Mouse (Mus musculus) cortical plate, adult 2 months (tissue): ENCODE measurements around the gene Ebp.

Source experiments
- CTCF ChIP-seq: fragments of 200-500 bp; IDR thresholded peaks from 2 replicates; pipeline ENCODE4 v1.5.1; 2011; ENCODE audit warnings: mild to moderate bottlenecking, control low read depth, low read length; ENCODE audit not compliant: insufficient read depth; ENCODE audit errors: extremely low read depth
- POLR2A ChIP-seq: fragments of 200-500 bp; IDR thresholded peaks from 2 replicates; pipeline ENCODE4 v1.6.1; 2011; ENCODE audit warnings: mild to moderate bottlenecking, low read length, control low read depth; ENCODE audit not compliant: insufficient read depth; ENCODE audit errors: extremely low read depth

DNA sequence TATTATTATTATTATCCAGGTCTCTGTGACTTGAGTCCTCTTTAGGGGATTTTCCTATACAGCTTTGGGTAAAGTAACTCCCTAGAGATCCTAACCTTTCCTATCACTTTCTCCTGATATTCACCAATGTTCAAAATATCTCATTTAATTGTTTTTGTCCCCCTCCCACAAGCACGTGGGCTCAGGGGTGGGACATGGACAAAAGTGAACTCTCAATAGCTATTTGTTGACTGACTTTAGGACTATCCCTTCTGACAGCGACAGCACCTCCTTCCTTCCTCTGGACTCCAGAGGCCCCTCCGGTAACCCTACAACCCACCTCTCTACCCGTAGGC, 18.2 kb downstream of the Ebp start:
- TF ChIP-seq POLR2A (no peak), CTCF (no peak)
